Mouse (Mus musculus) heart, embryonic 14.5 days (tissue): ENCODE data around the gene Dram1. TPM values are rescaled to one million over a fixed set of nuclear protein-coding genes. Genes with fewer than 3 reads are reported as not detected.

ENCODE experiments used
- ATAC-seq: fragments of 200-750 bp; cut with Nextera tagmentation; 2 replicates; pipeline ENCODE4 v1.8.0; 2017; ENCODE audit warnings: low read depth, moderate TSS enrichment; ENCODE audit not compliant: insufficient number of reproducible peaks, insufficient read depth, low FRiP score
- H3K27ac ChIP-seq, 2 experiments: fragments of 200-500 bp in 1 of 2; fragments of 300-500 bp in 1 of 2; sonication (generic) in 1 of 2; replicated peaks in 1 of 2; 2 replicates each; pipeline ENCODE4 v1.5.1; 2012 to 2014; ENCODE audit warnings: low read depth in 2 of 2, low read length in 2 of 2, control low read depth in 1 of 2, mild to moderate bottlenecking in 1 of 2, mixed read lengths in 1 of 2; ENCODE audit not compliant: control insufficient read depth in 1 of 2, insufficient read depth in 1 of 2
- H3K27me3 ChIP-seq: fragments of 300-500 bp; sonication (generic); 2 replicates; pipeline ENCODE4 v1.6.1; 2014; ENCODE audit warnings: mild to moderate bottlenecking, low read length, control low read depth; ENCODE audit not compliant: control insufficient read depth, insufficient read depth
- H3K36me3 ChIP-seq: fragments of 300-500 bp; sonication (generic); 2 replicates; pipeline ENCODE4 v1.6.1; 2014; ENCODE audit warnings: mild to moderate bottlenecking, control low read depth, low read length, mixed read lengths; ENCODE audit not compliant: control insufficient read depth, insufficient read depth
- H3K4me1 ChIP-seq, 2 experiments: fragments of 200-500 bp in 1 of 2; fragments of 300-500 bp in 1 of 2; sonication (generic) in 1 of 2; 2 replicates each; pipeline ENCODE4 v1.6.1; 2012 to 2014; ENCODE audit warnings: low read length in 2 of 2, control low read depth in 1 of 2, mixed read lengths in 1 of 2; ENCODE audit not compliant: control insufficient read depth in 2 of 2, insufficient read depth in 2 of 2
- H3K4me2 ChIP-seq: fragments of 300-500 bp; sonication (generic); 2 replicates; pipeline ENCODE4 v1.6.1; 2014; ENCODE audit warnings: mild to moderate bottlenecking, low read length
- H3K4me3 ChIP-seq, 2 experiments: fragments of 200-500 bp in 1 of 2; fragments of 300-500 bp in 1 of 2; sonication (generic) in 1 of 2; 2 replicates each; pipeline ENCODE4 v1.5.1; 2012 to 2014; ENCODE audit warnings: low read length in 2 of 2, mild to moderate bottlenecking in 2 of 2, control low read depth in 1 of 2, low read depth in 1 of 2, moderate library complexity in 1 of 2; ENCODE audit not compliant: control insufficient read depth in 1 of 2, insufficient read depth in 1 of 2
- H3K9ac ChIP-seq: fragments of 300-500 bp; sonication (generic); 2 replicates; pipeline ENCODE4 v1.6.1; 2014; ENCODE audit warnings: mild to moderate bottlenecking, low read length
- H3K9me3 ChIP-seq: fragments of 300-500 bp; sonication (generic); 2 replicates; pipeline ENCODE4 v1.6.1; 2016; ENCODE audit warnings: low read length, control low read depth; ENCODE audit not compliant: control insufficient read depth
- WGBS: fragments of 180-500 bp; shearing (Covaris S2); extraction: QIAGEN DNeasy Blood & Tissue Kit; methylation state at CpG from one replicate; pipeline ENCODE4 v1.1.7; 2014; 5-methylcytosine and 5-hydroxymethylcytosine counted together
- polyA plus RNA-seq: library from polyadenylated mRNA; unstranded; fragments of >200 nt; fragmentation: Nextera tagmentation; extraction: Ambion mirVana; gene quantifications from 2 replicates; pipeline ENCODE4 v1.2.1, GENCODE M21; 2014

Gene Dram1
- polyA plus RNA-seq, 1 experiment from 2014 or later: 0.74 TPM

DNA sequence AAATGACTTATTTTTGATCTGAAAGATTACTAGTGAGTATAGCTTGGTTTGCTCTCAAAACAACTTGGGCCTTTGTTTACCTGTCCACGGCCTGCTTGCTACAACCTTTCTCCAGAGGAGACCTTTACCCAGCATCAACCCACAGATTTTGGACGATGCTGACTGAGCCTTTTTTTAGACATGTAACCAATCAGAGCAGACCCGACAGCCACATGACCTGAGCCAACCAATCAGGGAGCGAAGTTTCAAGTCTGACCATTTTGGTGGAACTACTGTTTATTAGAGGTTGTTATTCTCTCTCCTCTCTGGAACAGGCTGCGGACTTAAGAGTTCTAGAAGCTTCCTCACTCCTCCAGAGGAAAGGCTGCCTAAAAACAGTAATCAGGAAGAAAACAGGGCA lies 57.1 kb downstream of the Dram1 start:
- Histone ChIP-seq H3K9me3 (no peaks in the 10 kb centered on the region), H3K4me3 (no peak overlapping the region), H3K36me3 (no peaks in the 10 kb centered on the region), H3K9ac (no peak overlapping the region), H3K4me2 (no peak overlapping the region), H3K27me3 (no peaks in the 10 kb centered on the region), H3K27ac (no peak overlapping the region), H3K4me1 (peaks cover 4 to 9% of the 10 kb centered on the region in 2 experiments; a peak in 2 of 4 replicates)
- 84% methylated on average over 5 of the region's 5 CpGs for WGBS
- ATAC-seq: no peak

GRCm38 (mm10) chr10:88320714-88321416 lies 58.0 kb downstream of the Dram1 start:
- Histone ChIP-seq H3K27me3 (no peaks in the 10 kb centered on the region), H3K4me3 (no peak overlapping the region), H3K4me1 (peaks cover 4 to 9% of the 10 kb centered on the region in 2 experiments; a peak in 2 of 4 replicates), H3K4me2 (peak overlapping the region; percentile 41), H3K36me3 (no peaks in the 10 kb centered on the region), H3K9ac (peak overlapping the region; percentile 48; the same call in 1 of the 2 replicates), H3K9me3 (no peaks in the 10 kb centered on the region), H3K27ac (0 out of 4 replicates have a peak overlapping the region, but pooled peaks of 1 of the 2 experiments have one; percentile 6)
- no peak for ATAC-seq
- WGBS: 31% methylated on average over 12 of the region's 12 CpGs

- no peak overlapping the region for H3K27ac ChIP-seq
- no peak overlapping the region for H3K9ac ChIP-seq
- no peaks in the 10 kb centered on the region for H3K9me3 ChIP-seq
- H3K36me3 ChIP-seq: no peaks in the 10 kb centered on the region
- H3K27me3 ChIP-seq: no peaks in the 10 kb centered on the region
- H3K4me3 ChIP-seq: no peak overlapping the region
- peaks cover 4 to 9% of the 10 kb centered on the region in 2 experiments; a peak in 2 of 4 replicates for H3K4me1 ChIP-seq
- 83% methylated on average over 4 of the region's 4 CpGs for WGBS
- no peak overlapping the region for H3K4me2 ChIP-seq
- no peak for ATAC-seq
Measured at GRCm38 (mm10) chr10:88318179-88318578, 60.7 kb downstream of the Dram1 start.

GRCm38 (mm10) chr10:88317151-88317550 lies 61.7 kb downstream of the Dram1 start:
- no peaks in the 10 kb centered on the region for H3K27me3 ChIP-seq
- no peaks in the 10 kb centered on the region for H3K36me3 ChIP-seq
- H3K4me3 ChIP-seq: no peak overlapping the region
- peaks cover 4 to 9% of the 10 kb centered on the region in 2 experiments; a peak in 2 of 4 replicates for H3K4me1 ChIP-seq
- H3K27ac ChIP-seq: no peak overlapping the region
- no peaks in the 10 kb centered on the region for H3K9me3 ChIP-seq
- no peak overlapping the region for H3K4me2 ChIP-seq
- ATAC-seq: no peak
- WGBS: 76% methylated on average over 5 of the region's 5 CpGs
- H3K9ac ChIP-seq: no peak overlapping the region

DNA sequence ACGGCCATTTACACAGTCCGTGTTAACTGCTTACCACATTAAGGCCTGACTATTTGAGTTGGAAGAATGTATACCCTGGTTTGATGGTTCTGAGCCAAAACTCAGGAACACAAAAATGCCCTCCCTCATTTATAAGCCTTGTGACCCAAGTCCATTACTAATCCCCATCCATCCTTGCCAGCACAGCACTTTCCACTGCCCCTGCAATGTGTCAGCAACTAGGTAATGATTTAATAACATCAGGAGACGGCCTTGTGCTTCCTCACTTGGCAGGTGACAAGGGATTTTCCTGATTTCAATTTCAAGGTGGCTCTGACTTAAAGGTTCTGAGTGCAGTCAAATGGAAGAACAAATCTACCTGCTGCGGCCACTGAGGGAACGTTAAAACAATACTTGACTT lies 64.0 kb downstream of the Dram1 start:
- H3K36me3 ChIP-seq: no peaks in the 10 kb centered on the region
- no peak overlapping the region for H3K9ac ChIP-seq
- no peak overlapping the region for H3K4me2 ChIP-seq
- no peak overlapping the region for H3K4me3 ChIP-seq
- no peaks in the 10 kb centered on the region for H3K4me1 ChIP-seq
- H3K9me3 ChIP-seq: no peaks in the 10 kb centered on the region
- WGBS: 90% methylated on average over 5 of the region's 5 CpGs
- no peak for ATAC-seq
- H3K27me3 ChIP-seq: no peaks in the 10 kb centered on the region
- no peak overlapping the region for H3K27ac ChIP-seq

- H3K27ac ChIP-seq: no peak overlapping the region
- 55% methylated on average over 10 of the region's 10 CpGs for WGBS
- no peaks in the 10 kb centered on the region for H3K9me3 ChIP-seq
- H3K4me2 ChIP-seq: no peak overlapping the region
- no peaks in the 10 kb centered on the region for H3K4me1 ChIP-seq
- H3K36me3 ChIP-seq: no peaks in the 10 kb centered on the region
- H3K27me3 ChIP-seq: no peaks in the 10 kb centered on the region
- ATAC-seq: no peak
- H3K9ac ChIP-seq: no peak overlapping the region
- H3K4me3 ChIP-seq: no peak overlapping the region
Measured at GRCm38 (mm10) chr10:88309851-88310250, 69.0 kb downstream of the Dram1 start.

GRCm38 (mm10) chr10:88306235-88306634 lies 72.6 kb downstream of the Dram1 start:
- Histone ChIP-seq H3K9ac (no peak overlapping the region), H3K9me3 (no peaks in the 10 kb centered on the region), H3K27me3 (no peaks in the 10 kb centered on the region), H3K4me2 (no peak overlapping the region), H3K4me3 (no peak overlapping the region), H3K27ac (no peak overlapping the region), H3K4me1 (no peaks in the 10 kb centered on the region), H3K36me3 (no peaks in the 10 kb centered on the region)
- WGBS: 91% methylated on average over 3 of the region's 3 CpGs
- no peak for ATAC-seq

GRCm38 (mm10) chr10:88304302-88304701 lies 74.6 kb downstream of the Dram1 start:
- H3K9me3 ChIP-seq: no peaks in the 10 kb centered on the region
- no peak for ATAC-seq
- H3K36me3 ChIP-seq: no peaks in the 10 kb centered on the region
- no peak overlapping the region for H3K27ac ChIP-seq
- no peak overlapping the region for H3K4me2 ChIP-seq
- H3K27me3 ChIP-seq: no peaks in the 10 kb centered on the region
- WGBS: 4% methylated on average over 4 of the region's 4 CpGs
- no peak overlapping the region for H3K9ac ChIP-seq
- H3K4me1 ChIP-seq: no peaks in the 10 kb centered on the region
- H3K4me3 ChIP-seq: no peak overlapping the region
